ENCODE assay signal across 8 mouse cellular contexts in genomic region chr17:26439001-26439400, GRCm38 (mm10). TPM values are rescaled to one million over a fixed set of nuclear protein-coding genes. Genes with fewer than 3 reads are reported as not detected.
DNase-seq lines count a peak whose midpoint lies in the region; ATAC-seq and TF ChIP-seq lines count a peak whose summit lies in the region.

No protein-coding gene starts in this region.

- WGBS in liver, embryonic 16.5 days (ENCODE audit: insufficient replicate concordance), result 15% methylated on average over 50 of the region's 52 CpGs
- WGBS in stomach, postnatal 0 days, result 40% methylated on average over 51 of the region's 52 CpGs
- 96% methylated on average over 52 of the region's 52 CpGs for WGBS in thymus, adult 2 months

- TF ChIP-seq CTCF in testis, adult 2 months (IDR thresholded peaks at IDR 0.05; ENCODE audit: control insufficient read depth, insufficient read depth, insufficient replicate concordance, low read depth, low read length), result no peak
- no peak for TF ChIP-seq CTCF in stomach, postnatal 0 days (IDR thresholded peaks at IDR 0.05; ENCODE audit: low read depth)
- no peak for TF ChIP-seq CTCF in thymus, adult 2 months (IDR thresholded peaks at IDR 0.05; ENCODE audit: borderline replicate concordance, control insufficient read depth, extremely low read depth, insufficient read depth, low read length, poor library complexity)

- H3K4me1 ChIP-seq in testis, adult 2 months (ENCODE audit: control insufficient read depth, insufficient read depth, low read length), result peaks cover 9% of the 10 kb centered on the region
- no peaks in the 10 kb centered on the region for H3K4me1 ChIP-seq in liver, embryonic 16.5 days (ENCODE audit: control insufficient read depth, low read depth, low read length)
- H3K4me1 ChIP-seq in stomach, postnatal 0 days (replicated peaks; ENCODE audit: control insufficient read depth, insufficient read depth), result no peaks in the 10 kb centered on the region
- no peaks in the 10 kb centered on the region for H3K4me1 ChIP-seq in thymus, adult 2 months (replicated peaks; ENCODE audit: control insufficient read depth, insufficient read depth, low read length)

- H3K27ac ChIP-seq in testis, adult 2 months (ENCODE audit: control insufficient read depth, insufficient read depth, low read depth, low read length), result no peak overlapping the region
- H3K27ac ChIP-seq in liver, embryonic 16.5 days (ENCODE audit: low read length), result no peak overlapping the region
- H3K27ac ChIP-seq in stomach, postnatal 0 days (replicated peaks), result no peak overlapping the region
- no peak overlapping the region for H3K27ac ChIP-seq in thymus, adult 2 months (ENCODE audit: control insufficient read depth, insufficient read depth, low read length)

- TF ChIP-seq POLR2A in testis, adult 2 months (IDR thresholded peaks at IDR 0.05; ENCODE audit: control insufficient read depth, low read depth, low read length), result no peak
- no peak for TF ChIP-seq POLR2A in thymus, adult 2 months (IDR thresholded peaks at IDR 0.05; ENCODE audit: control insufficient read depth, extremely low read depth, insufficient read depth, low read length, poor library complexity)

- peak overlapping the region; percentile 26; the same call in 1 of the 2 replicates for H3K4me2 ChIP-seq in liver, embryonic 16.5 days (ENCODE audit: low read depth, low read length)
- H3K4me2 ChIP-seq in stomach, postnatal 0 days (replicated peaks; ENCODE audit: low read depth), result peak overlapping the region; percentile 44

- no peak for TF ChIP-seq EP300 in stomach, postnatal 0 days (optimal IDR thresholded peaks at IDR 0.05)

- no peaks in the 10 kb centered on the region for H3K36me3 ChIP-seq in testis, adult 2 months (ENCODE audit: control insufficient read depth, insufficient read depth, low read length)
- H3K36me3 ChIP-seq in liver, embryonic 16.5 days (ENCODE audit: control insufficient read depth, insufficient read depth), result no peaks in the 10 kb centered on the region
- peaks cover 5% of the 10 kb centered on the region for H3K36me3 ChIP-seq in stomach, postnatal 0 days (ENCODE audit: control insufficient read depth, insufficient read depth, low read length)
- peaks cover 26% of the 10 kb centered on the region for H3K36me3 ChIP-seq in thymus, adult 2 months (ENCODE audit: control insufficient read depth, insufficient read depth, low read length)

- no peak for ATAC-seq in liver, embryonic 16.5 days (ENCODE audit: low read depth)
- no peak for ATAC-seq in stomach, postnatal 0 days (ENCODE audit: low FRiP score, low TSS enrichment)

- H3K4me3 ChIP-seq in testis, adult 2 months (ENCODE audit: control insufficient read depth, low read depth, low read length), result peak overlapping the region; percentile 87
- peak overlapping the region; percentile 17; the same call in 1 of the 2 replicates for H3K4me3 ChIP-seq in liver, embryonic 16.5 days (ENCODE audit: low read depth, low read length)
- peak overlapping the region; percentile 20 for H3K4me3 ChIP-seq in stomach, postnatal 0 days (ENCODE audit: low read depth, low read length)
- no peak overlapping the region for H3K4me3 ChIP-seq in thymus, adult 2 months (ENCODE audit: control insufficient read depth, insufficient read depth, low read length)

- H3K9me3 ChIP-seq in liver, embryonic 16.5 days (replicated peaks; ENCODE audit: control insufficient read depth, low read length), result no peaks in the 10 kb centered on the region
- H3K9me3 ChIP-seq in stomach, postnatal 0 days (ENCODE audit: control insufficient read depth, low read length), result no peaks in the 10 kb centered on the region

- peak; percentile 33 for DNase-seq in embryo, embryonic 11 days
- no peak for DNase-seq in embryo, embryonic 9.5 days (ENCODE audit: extremely low spot score)
- DNase-seq in testis, postnatal 10 days (ENCODE audit: low spot score), result no peak
- peak; percentile 24 for DNase-seq in stomach, postnatal 0 days (ENCODE audit: low spot score)
- no peak for DNase-seq in cerebellum, adult 11-12 months
- no peak for DNase-seq in thymus, adult 2 months

- no peak overlapping the region for H3K9ac ChIP-seq in liver, embryonic 16.5 days (ENCODE audit: low read depth, low read length)
- no peak overlapping the region for H3K9ac ChIP-seq in stomach, postnatal 0 days (ENCODE audit: low read length)

- no peaks in the 10 kb centered on the region for H3K27me3 ChIP-seq in testis, adult 2 months (ENCODE audit: control insufficient read depth, insufficient read depth, low read length)
- H3K27me3 ChIP-seq in liver, embryonic 16.5 days (ENCODE audit: control insufficient read depth, insufficient read depth, low read depth, low read length), result peaks cover 33% of the 10 kb centered on the region
- no peaks in the 10 kb centered on the region for H3K27me3 ChIP-seq in stomach, postnatal 0 days (ENCODE audit: control insufficient read depth, insufficient read depth, low read length)
- H3K27me3 ChIP-seq in thymus, adult 2 months (ENCODE audit: control insufficient read depth, insufficient read depth, low read length), result no peaks in the 10 kb centered on the region

RNA-seq across cellular contexts. Expression of gene Neurl1b, which starts 24.4 kb away (rescaled TPM):
- 0.54 and 0.58 TPM in 2 replicates for polyA plus RNA-seq in testis, adult 2 months (2012; rRNA removed)
- 0.04 and 0.07 TPM in 2 replicates for polyA plus RNA-seq in liver, embryonic 16.5 days (2015; fragmentation: Nextera tagmentation; extraction: Ambion mirVana)
- polyA plus RNA-seq in stomach, postnatal 0 days (2015; fragmentation: Nextera tagmentation; extraction: Ambion mirVana), result 1.1 and 1.4 TPM in 2 replicates
- polyA plus RNA-seq in thymus, adult 2 months (2012; rRNA removed), result 26.2 and 69.9 TPM in 2 replicates

Comparison
In these comparisons a context has a peak if more than half of its experiments do, and no peak if none do; other contexts are left out.
1. DNase-seq: peak in embryo, embryonic 11 days (single experiment) and stomach, postnatal 0 days (single experiment); none in embryo, embryonic 9.5 days (single experiment), testis, postnatal 10 days (single experiment), cerebellum, adult 11-12 months (single experiment) and thymus, adult 2 months (single experiment).
2. RNA of gene Neurl1b, which starts 24.4 kb away (polyA plus RNA-seq): 26.2 to 69.9 TPM in thymus, adult 2 months; 1.1 to 1.4 TPM in stomach, postnatal 0 days, 0.54 to 0.58 TPM in testis, adult 2 months and 0.04 to 0.07 TPM in liver, embryonic 16.5 days; every median in the first group is over 10 times any median in the second.